Mouse (Mus musculus): Measurements from ENCODE around the gene Dlg2.

Dlg2 gene

DNA sequence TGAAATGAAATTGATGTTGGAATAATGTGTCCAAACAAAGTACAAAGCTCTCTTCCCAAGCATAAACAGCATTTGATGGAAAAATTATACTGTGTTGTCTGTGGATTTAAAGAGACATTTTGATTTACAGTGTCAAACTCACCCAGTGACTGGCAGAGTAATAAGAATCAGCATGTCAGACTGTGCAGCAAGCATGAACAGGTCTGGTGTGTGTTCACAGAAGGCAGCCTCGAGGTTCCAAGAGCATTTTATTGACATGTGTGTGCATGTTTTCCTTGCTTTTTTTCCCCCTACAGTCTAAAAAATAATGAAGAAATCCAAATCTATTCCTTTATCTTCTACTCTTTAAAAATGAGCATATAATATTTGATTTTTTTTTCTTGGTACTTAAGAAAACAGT is 1924.1 kb downstream of the Dlg2 start:
- no peak for DNase-seq (ENCODE audit: low spot score)

DNA sequence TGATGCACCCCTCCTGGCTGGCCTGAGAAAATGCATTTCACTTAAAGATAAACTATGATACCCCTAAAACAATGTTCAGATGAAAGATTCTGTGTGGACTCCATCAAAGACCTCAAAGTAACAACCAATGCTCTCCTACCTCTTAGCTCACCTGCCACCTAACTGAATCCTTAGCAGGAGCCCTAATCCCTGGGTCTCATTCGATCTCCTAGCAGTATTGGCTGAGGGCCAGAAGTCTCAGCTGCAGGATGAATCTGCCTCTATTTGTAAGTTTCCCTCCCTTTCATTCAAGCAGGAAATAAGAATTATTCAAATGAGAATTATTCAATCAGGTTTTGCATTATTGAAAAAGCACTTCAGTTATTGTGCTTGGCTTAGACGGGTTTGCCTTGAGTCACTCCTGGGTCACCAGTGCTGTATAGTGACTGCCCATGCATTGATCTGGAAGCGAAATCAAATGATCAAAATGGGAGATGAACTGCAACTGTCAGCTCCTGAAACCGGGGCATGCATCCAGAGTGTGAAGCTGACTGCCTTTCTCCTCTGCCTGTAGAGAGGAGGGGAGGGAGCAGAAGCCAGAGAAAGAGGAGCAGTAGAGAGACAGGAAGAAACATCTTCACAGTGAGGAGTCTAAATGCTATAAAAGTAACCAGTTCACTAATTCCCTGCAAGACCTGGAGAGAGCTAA is 1924.7 kb downstream of the Dlg2 start:
- DNase-seq (ENCODE audit: low spot score), result no peak

DNA sequence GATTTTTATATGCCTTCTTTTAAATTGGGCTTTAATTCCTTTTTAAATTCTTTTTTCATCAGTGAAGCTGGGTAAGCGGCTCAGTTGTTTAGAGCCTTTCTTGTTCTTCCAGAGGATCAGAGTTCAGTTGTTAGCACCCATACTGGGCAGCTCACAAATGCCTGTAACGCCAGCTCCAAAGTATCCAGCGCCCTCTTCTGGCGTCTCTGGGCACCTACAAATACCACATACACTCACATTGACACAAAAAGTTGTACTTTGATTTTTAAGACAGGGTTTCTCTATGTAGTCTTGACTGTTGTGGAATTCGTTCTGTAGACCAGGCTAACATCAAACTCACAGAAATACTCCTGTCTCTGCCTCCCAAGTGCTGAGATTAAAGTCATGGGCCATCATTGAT is 1932.0 kb downstream of the Dlg2 start:
- no peak for DNase-seq (ENCODE audit: low spot score)

DNA sequence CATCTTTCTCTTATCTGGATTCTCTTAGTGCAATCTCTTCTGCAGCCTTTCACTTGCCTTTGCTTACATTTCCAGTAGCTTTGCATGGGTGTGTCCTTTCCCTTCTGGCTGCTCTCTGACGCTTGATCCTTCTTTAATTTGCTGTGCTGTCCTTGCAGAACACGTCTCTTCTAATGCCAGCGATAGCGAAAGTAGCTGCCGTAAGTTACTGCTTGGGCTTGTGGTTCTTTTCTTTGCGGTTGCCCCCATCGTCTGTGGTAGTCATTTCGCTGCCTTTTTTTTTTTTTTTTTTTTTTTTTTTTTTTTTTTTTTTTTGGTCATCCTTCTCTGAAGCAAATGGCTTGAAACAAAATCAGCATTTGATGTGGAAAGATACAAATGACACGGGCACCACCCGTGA is 1944.0 kb downstream of the Dlg2 start:
- no peak for DNase-seq (ENCODE audit: low spot score)

DNA sequence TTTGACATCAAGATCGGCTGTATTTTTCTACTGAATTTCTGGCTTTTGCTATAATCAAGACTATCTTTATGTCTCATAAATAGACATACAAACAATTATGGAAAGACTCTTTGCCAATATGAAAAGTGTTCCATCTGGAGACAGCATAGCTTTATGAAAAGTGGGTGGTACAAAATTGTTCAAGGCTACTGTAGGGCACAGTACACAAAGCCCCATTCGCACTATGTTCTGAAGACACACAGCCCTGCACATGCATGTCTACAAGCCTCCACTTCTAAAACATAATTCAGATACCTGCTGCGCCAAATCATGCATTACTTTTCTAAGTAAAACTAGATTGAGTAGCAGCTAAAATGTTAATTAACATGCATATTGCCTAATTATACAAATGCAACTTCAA is 1946.5 kb downstream of the Dlg2 start:
- DNase-seq (ENCODE audit: low spot score), result no peak

DNA sequence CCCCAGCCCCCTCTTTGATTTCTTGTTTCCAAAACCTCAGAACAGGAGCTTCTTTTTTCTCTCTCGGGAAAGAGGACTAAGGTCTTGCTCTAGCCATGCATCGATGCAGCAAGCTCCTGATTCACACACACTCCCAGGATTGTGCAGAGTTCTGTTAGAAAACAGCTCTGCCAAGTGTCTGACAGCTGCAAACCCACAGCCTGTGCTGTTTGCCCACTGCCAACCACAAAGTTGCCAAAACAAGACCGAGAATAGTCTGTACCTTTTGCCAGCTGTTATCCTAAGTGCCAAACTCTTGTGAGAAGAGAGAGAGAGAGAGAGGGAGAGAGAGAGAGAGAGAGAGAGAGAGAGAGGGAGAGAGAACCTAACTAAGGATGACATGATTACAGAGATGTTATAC is 1948.2 kb downstream of the Dlg2 start:
- no peak for DNase-seq (ENCODE audit: low spot score)

DNA sequence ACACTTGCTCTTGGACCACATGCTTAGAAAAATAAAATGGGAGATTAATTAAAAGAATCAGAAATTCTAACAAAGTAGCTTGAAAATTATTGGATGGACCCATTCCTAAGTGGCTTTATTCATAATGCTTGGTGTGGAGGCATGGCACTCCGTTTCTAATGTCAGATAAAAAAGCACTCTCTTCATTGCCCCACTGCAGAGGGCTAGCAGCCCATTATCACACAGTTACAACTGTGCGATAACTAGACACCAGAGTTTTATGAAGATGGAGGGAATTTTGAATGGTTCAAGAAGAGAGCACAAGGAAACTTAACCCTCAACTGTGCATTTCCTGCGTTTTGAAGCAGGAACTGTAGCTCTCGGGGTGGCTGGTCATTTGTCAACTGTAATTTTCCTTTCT is 1950.8 kb downstream of the Dlg2 start:
- DNase-seq (ENCODE audit: low spot score), result no peak

DNA sequence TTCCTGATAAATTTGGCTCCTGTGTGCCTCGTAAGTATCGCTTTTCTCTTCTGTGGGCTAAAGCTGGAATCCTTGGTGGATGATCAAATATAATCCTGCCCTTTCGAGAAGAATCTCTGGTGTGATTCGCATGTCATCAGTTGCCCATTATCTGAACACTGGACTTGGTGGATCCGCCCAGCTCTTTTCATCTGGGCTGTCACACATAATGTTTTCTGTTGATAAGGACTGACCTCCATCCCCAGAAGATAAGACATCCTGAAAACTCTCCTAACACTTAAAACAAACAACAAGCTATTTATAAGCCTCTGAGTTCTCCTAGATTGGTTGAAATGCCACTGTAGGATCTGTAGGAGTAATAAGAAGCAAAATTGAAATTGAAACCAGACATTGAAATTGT is 1952.2 kb downstream of the Dlg2 start:
- no peak for DNase-seq (ENCODE audit: low spot score)

DNA sequence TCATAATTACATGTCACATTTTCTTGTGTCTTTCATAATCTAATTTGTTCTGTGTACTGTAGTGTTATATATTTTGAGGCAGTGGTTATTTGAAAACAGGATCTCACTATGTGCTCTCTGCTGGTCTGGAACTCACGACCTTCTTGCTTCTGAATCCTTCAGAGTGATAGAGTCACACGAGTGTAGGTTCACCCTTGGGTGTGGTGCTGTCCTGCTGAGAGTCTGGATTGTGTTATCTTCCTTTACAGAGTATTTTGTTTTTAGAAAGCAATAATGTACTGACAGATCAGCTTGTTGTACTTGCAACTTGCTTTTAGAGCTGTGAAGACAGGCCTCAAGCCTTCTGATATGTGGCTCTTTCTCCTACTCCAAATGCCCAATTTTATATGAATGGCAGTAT is 1953.8 kb downstream of the Dlg2 start:
- no peak for DNase-seq (ENCODE audit: low spot score)

DNA sequence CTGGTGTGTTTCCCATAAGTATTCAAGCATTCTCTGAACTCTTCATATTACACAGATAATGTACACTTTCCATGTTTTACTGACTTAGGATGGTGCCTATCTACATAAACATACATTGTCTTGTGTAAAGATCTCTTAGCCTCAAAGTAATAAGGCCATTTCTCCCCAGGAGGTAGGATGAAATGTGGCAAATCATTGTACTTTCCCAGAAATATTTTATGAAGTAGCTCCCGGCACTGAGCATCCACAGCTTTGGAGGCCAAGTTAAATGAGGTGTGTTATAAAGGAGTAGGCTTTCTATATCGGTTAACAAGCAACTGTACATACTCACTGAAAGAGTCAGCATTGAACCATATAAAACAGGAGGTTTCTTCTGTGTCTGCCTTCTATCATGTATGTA is 1960.7 kb downstream of the Dlg2 start:
- no peak for DNase-seq (ENCODE audit: low spot score)

DNA sequence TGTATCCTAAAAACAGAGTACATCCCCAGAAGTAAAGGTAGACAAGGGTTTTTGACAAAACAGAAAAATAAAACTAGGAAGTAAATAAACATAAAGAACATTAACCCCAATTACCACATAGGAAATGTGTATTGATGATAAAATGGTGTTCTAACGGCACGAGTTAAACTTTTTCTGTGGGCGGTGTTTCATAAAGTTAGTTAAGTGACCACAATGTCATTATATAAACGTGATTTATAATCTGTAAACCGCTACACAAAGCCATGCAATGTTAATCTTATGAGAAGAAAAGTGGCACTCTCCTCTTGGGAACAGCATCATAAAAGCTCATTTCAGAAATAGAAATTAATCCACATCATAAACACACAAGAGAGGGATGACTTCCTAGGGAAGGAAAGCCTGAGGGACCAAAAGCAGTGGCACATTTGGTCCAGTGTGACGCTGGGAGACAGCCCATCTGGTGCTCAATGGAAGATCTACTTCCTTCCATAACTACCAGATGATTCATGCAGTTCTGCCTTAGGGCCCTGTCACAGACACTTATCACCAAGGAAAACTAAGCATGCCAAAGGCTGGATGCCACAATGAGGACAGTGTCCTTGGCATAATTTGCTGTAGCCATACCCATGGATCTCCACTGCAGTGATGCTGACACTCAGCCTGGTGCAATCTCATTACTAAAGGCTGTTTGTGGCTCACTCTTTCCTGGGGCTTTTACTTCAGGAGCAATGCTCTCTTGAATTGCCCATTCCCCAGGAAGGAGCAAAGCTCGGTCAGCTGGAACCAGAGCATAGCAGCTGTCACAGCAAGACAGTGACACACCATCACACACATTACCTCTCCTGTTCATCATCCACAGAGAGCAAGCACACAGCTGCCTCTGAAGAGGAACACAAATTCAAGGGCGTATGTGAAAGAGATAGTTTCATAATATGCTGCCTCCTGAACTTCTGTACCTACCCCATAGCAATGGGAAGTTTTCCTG is 1963.3 kb downstream of the Dlg2 start:
- no peak for DNase-seq (ENCODE audit: low spot score)

DNA sequence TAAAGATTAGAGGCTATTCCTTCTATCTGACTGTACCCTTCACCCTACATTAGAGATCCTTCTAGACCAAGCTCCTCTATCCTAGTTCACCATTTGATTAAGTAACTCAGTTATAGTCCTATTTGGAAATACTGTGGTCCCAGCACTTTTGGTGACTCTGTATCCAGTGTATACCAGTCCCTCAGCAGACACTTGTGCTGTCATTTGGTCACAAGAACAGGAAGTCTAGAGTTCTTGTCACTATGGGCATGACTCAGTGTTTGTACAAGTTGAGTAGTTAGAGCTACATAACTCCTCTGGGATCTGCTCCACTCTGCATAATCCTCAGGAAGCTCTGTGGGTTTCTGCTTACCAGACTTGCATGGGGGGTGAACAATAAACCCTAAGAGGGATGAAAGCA is 1965.1 kb downstream of the Dlg2 start:
- no peak for DNase-seq (ENCODE audit: low spot score)

DNA sequence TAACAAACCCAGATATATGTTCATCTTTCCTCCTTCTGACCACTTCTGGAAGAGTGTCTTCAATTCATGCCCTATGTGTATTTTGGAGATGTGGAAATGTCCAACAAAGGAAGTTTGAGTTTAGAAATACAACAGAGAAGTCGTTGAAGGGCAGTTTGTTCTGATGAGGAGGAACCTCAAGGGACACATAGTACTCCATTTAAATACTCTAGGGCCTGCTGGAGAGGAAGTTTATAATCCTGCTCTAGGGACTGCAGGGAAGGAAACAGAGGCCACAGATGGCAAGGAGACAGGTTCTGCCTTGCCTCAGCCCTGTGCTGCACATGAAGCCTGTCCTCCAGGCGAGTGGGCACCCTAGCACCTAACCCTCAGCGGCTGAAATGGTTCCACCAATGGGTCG is 1965.6 kb downstream of the Dlg2 start:
- DNase-seq (ENCODE audit: low spot score), result no peak

DNA sequence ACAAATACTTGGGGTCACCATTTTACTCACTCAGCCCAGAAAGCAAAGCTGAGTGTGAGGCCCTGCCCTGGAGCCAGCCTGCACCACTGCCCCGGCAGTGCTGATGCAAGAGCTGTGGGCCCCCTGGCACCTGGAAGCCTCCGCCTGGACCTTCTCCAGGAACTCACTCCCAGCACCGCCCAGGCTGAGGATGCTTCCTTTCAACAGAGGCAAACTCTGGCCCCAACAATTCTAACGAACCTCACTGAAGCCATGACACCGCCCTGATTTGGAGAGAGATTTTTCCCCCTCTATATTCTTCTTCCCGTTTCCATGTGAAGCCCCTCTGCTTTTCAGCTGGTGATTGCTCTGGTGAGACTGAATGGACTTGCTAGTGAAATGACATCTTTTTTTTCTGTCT is 1971.5 kb downstream of the Dlg2 start:
- no peak for DNase-seq (ENCODE audit: low spot score)

DNA sequence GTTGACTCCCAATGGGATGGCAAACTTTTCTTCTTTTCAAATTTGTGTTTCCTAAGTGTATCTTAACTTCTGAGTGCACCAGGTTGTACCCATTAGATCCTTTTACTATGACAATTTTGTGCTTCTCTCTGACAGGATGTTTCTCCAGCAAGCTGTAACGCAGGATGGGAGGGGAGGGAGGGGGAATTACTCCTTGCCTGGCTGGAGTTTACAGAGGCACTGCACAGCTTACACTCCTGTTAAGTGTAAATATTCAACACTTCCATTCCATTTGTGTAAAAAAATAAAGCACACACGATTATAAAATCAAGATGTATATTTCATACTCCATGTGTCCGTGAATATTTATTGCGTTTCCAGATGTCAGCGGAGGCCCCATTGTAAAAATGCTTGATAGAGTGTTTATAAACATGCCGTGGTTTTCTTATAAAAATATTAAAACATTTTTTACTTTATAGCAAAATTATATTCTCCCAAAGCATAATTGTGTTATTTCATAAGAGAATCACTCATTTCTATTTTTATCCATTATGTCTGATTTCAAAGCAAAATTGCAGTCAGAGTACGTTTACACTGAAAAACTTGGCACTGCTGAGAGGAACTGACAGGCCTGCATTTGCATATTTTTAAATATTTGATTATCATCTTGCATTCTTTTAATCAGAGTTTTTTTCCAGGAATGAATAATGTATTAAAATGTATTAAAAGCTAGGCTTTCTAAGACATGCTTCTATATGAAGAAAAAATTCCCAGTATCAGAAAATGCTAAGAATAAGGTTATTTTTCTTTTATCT is 1972.5 kb downstream of the Dlg2 start:
- DNase-seq (ENCODE audit: low spot score), result no peak

DNA sequence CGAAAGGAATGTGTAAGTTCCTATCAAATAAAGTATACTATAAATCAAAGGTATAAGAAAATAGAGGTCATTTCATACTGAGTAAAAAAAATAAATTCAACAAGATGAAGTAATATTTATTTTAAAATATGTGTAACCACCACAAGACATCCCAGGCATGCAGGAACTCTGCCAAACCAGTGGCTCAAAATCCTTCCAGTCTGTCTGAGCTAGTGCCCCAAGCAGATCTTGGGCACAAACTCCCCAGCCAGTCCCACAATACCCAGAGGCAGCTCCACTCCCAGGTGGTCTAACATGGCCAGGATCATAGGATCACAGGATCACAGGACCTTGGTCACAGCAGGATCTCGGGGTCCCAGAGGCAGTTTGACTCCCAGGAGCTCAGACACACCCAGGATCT is 1977.7 kb downstream of the Dlg2 start:
- no peak for DNase-seq (ENCODE audit: low spot score)

DNA sequence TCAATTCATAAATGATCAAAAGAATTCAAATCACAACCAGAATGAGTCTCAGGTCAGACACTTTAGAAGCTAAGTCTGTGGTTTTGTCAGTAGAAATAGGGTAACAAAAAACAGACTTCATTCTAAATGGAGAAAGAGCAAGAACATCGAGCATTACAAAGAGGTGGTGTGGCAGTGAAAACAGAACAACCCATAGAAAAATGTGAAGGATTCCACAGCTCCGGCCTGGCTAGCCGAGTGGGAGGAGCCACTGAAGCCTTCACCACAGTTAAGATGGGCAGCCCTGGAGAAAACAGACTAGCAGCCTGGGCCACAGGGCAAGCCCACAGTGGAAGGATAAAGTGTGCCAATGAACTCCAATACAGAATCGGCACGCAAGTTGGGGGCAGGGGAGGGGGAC is 1979.5 kb downstream of the Dlg2 start:
- no peak for DNase-seq (ENCODE audit: low spot score)

DNA sequence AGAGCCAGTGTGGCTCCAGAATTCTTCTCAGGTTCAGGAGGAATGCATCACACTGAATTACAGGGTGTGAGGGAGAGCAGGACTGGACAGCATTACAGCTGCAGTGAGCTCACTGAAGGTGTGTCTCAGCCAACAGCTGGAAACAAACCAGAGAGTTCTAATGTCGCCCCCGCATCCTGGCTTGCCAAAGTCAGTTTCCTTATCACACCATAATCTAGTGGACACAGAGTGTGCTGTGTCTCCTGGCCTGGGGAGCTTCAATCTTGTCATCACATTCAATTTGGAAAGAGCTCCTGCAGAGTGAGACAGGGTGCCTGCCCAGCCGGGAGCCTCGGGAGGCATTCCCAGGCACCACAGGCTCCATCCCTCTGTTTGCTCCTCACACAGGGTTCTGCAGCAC is 1981.3 kb downstream of the Dlg2 start:
- DNase-seq (ENCODE audit: low spot score), result peak; percentile 2

DNA sequence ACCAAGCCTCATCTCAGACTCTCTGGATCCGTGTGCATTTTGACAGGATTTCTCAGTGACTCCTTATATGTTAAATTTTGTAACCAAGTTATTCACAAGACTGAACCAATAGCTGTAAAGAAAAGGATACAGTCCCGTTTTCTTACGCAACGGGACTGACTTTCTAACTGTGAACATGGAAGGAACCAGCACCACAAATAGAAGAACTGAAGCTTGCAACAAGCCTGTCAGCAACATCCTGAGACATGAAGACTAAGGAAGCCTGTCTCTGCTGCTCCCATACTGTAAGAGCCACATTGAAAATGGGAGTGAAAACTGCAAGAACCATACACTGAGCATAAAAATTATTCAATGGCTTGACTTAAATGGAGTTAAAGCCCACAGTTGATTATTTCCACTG is 1981.8 kb downstream of the Dlg2 start:
- no peak for DNase-seq (ENCODE audit: low spot score)

DNA sequence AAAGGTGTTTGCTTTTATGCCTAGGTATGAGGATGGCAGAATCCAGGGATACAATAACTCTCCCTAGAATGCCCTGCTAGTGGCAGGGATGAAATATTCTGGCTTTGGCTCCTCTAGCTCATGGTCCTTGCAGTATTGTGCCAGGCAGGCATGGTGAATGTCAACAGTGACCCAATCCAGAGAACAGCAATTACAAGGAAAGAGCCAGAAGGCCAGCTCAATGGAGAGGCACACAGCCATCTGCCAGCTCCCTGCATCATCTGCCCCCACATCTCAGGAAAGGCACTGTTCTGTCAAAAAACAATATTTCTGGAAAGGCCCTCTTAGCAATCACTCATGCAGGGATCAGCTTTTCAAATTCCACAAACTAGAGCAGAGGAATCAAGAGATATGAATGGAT is 1984.1 kb downstream of the Dlg2 start:
- DNase-seq (ENCODE audit: low spot score), result no peak

DNA sequence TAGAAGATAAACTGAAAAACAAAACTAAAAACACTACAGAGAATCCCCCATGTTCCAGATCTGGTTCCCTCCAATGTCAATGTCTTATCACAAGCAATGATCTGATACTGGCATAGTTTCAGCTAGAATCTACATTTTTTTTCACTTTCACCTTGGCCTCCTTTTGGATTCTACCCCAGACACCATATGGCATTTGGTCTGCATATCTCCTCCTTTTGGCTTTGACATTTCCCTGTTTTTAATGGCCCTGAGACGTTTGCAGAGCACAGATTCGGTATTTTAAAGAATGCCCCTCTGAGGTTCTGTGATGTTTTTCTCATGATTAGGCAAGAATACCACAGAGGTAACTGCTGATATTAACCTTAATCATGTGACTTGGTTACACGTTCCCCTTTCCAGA is 1984.8 kb downstream of the Dlg2 start:
- DNase-seq (ENCODE audit: low spot score), result no peak

DNA sequence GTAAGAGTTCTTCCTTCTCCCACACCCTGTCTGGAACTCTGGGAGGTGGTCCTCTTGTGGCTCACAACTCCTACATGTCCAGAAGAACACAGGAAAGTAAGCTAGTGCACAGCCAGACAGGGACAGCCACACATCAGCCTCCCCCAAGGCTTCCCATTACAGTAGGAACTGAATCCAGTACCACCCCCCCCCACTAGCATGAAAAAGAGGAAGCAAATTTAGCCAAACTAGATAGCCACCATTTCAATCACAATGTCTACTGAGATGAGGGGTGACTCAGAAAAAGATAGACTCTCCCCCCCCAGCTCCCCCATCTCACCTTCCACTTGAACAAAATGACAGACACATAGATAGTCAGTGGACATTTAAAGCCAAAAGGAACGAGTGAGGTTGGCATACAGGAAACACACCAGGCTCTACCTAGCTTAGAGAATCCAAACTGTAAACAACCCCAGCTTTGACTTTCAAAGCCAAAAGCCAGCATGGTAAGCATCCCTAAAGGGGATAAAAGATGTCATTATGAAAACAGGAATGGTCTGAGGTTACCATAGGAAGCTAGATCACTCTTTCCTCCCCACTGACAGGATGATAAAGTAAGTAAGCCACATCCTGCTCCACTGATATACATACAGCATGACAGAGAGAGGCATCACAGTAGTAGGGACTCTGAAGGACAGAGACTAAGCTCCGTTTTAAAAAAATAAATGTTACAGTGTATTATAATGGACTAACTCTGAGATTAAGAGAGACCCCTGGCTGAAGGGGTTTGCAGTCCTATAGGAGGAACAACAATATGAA is 1986.8 kb downstream of the Dlg2 start:
- no peak for DNase-seq (ENCODE audit: low spot score)

Data from ovary, postnatal 14 days (tissue).